Mouse (Mus musculus) heart, adult 9 months (tissue): ENCODE measurements at regions not wholly inside any gene's neighbourhood (a gene's known extent, or its start where the extent isn't known, plus 50 kb on each side); places are given as distances from the start of the nearest gene placed in this dataset.

ENCODE experiments used
- DNase-seq, 2 experiments: peaks; one replicate each; pipeline ENCODE4 v3.0.0; 2022; ENCODE audit warnings: low spot score in 2 of 2

DNA sequence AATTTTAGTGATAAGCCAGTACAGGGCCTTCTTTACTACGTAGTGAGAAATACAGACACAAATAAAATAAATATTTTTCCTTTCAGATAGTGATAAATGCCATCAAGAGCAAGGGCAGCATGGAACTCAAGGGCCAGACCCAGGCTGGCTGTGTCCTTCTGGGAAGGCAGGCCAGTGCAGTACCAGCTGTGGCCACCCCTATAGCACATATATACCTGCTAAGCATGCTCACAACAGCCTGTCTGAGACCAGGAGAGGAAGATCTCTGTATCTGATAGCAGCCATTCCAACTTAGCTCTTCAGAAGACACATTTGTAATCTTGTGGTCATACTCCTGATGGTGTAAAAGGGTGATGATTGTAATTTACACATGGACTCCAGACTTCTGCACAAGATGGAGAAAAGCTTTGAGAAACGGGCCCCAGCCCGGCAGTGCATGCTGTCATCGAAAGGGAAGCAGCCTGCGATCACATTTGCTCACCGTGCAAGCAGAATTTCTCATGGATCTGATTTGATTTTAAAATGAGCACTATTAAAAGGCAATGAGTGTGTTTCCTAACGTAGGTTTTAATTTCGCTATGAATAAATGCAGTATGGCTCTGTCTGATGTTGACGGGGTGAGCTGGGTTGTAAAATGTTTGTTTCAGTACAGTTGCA lies 335.6 kb downstream of the Tmem38b start:
- DNase-seq, result no peak

DNA sequence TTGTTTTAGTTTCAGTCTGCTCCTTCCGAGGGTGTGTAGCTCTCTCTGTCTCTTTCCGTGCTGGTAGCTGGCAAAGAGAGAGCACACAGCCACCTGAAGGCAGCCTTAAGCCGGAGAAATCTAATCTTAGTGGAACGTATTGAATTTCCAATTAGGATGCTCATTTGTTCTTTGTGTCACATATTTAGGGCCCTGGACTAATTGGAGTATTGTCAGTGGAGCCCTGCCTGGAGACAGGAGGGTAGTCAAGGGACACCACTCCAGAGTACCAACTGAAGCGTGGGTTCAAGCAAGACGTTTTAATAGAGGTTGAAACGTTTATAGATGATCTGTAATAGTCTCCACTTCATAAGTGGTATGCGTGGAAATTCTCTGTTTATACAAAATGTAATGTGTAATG lies 336.5 kb downstream of the Tmem38b start:
- DNase-seq, result no peak

DNA sequence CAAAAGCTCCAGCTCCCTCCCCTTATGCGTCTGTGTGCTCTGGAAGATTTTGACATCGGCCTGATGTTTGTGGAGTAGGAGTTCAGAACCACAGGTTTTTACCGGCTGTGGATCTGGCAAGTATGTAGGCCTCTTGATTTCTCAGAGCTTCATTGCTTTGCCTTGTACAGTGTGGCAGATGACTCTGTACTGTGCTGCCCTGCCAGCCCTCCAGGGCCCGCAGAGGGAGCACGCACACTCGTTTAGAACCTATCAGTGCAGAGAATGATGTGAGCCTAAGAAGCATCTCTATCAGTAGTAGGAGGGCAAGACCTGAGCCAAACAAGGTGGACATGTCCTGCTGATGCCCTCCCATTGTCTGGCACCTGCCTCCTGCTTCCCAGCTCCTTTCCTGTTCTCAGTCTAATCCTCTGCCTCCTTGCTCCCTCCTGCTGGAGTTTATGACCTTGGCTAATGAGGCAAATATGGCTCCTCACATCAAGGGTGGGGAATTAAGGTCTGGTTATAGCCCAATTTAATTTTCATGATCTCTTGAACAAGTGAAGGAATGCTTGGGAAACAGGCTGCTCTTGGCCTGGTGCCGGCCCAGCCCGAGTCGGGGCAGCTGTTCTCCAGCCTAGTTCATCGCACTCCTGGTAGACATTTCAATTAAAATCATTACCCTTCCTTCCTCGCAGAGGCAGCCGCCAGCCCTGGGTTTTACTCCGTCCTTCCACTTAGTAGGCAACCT lies 344.5 kb downstream of the Tmem38b start:
- no peak for DNase-seq

DNA sequence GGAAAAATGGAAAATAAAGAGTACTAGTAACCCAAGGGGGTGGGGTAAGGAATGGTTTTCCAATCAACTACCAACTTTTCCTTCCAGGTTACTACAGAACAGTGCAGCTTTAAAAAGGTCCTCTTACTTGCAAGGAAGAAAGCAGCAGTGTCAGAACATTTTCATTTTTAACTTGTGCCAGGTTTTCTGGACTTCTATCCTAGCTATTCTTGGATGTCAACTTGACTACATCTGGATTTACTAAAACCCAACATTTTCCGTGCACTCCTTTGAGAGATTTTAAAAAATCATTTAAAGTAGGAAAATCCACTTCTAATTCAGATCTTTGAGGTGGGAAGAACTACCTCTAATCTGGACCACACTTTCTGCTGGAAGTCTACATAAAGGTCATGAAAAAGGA lies 358.4 kb downstream of the Tmem38b start:
- no peak for DNase-seq

DNA sequence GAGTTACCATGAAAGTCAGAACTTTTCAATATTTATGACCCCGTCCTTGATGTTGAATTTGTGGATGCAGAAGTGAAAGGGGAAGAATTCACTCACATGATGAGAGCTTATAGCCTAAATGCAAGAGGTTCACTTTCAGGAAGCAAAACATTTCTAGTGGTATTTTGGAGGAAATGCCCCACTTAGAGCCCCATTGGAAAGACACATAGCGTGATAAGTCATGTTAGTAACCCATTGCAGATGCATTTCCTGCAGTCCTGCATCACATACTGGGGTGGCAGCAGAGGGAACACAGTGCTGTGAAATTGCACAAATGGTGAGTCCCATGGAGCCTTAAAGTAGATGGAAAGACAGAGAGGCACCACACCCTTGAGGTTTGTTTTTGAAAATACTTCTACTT lies 369.9 kb downstream of the Tmem38b start:
- DNase-seq, result no peak

DNA sequence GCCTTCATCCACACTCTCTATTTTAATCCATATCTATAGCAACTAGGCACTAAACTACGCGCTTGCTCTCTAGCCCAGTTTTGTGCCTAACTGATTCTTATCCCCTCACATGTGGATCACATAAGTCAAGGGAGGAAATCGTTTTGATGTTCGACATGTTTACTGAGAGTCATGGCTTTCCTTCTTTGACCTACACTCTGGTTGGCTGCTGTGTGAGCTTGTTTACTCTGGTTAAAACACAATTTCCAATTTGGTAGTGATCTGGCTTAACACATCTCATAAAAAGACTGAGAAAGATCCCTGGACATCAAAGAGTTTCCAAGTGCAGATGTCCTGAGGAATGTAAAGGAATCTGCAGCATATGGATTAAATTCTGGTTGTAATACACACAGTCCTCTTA lies 376.6 kb downstream of the Tmem38b start:
- no peak for DNase-seq

DNA sequence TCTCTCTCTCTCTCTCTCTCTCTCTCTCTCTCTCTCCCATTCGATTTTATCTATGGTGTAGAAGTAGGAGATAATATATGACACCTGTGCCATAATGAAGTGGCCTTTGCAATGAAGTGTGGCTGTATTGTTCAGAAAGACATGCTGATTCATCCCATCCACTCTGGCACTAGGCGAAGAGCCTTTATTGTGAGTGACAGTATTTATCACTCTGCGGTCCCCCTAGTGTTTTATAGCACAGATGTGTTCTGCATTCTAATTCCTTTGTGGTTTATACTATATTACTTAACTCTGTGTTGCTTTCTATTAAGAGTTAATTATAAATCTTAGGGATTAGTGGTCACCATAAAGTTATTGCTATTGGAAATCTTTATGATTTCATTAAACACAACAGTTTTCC lies 398.7 kb downstream of the Tmem38b start:
- DNase-seq, result no peak
